Mouse (Mus musculus): ENCODE results near the gene Defb47. TPM values are rescaled to one million over a fixed set of nuclear protein-coding genes. Genes with fewer than 3 reads are reported as not detected.

Gene Defb47
- not detected for polyA plus RNA-seq (2017; shearing (Covaris generic))

GRCm38 (mm10) chr14:62997777-62998176, at the start of gene Defb47:
Gene Defb47, plus strand, starts transcription at chr14:62998077.

GRCm38 (mm10) chr14:62984410-62984809, 13.5 kb upstream of the Defb47 start, which contains the start of gene Defb48:
Gene Defb48, minus strand, starts transcription at chr14:62984510.

DNA sequence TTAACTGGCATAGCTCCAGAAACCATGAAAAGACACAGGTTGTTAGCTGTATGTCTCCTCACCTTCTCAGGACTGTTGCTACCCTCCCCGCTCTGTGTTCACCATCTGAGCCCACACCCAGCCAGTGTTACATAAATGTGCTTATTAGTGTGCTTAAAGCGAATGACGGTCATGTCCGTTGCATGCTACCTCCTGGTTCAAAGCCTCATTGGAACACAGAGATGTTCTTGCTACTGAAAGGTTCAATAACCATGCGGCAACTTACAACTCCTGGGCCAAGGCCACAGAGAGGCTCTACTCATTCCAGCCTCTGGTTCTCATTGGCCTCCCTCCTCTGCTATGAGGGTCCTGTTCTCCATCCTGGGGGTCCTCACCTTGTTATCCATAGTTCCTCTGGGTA, 13.6 kb downstream of the Defb47 start, which contains the start of gene Defb43:
Gene Defb43, plus strand, starts transcription at position 301 of the 400 bp plus-strand sequence.

DNA sequence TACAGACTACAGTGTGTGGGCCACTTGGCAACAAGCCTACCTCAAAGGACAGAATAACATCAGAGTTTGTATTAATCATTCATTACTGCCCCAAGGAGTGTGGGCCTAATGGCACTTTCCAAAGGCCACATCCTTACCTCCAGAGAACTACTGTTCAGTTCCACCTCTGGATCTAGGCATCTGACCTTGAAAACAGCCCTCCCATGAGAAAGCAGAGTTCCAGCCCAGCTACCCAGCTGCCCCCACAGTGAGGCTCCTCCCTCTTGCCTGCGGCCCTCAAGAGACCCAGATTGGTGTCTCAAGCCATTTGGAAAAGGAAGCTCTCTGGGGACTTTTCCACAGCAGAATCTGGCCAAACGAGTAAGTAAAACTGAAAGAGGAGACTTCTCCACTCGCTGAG, 48.8 kb downstream of the Defb47 start, which contains the start of gene Defb42:
Gene Defb42, plus strand, starts transcription at position 301 of the 400 bp plus-strand sequence.

GRCm38 (mm10) chr14:63049910-63050370, 52.1 kb downstream of the Defb47 start, which contains the start of gene Defb30:
Gene Defb30, minus strand, starts transcription at chr14:63049960.

Other genes starting within 250 kb of the Defb47 start
- gene Ints6, start 236.9 kb upstream of the Defb47 start, polyA plus RNA-seq (2017; shearing (Covaris generic)) = 69.2 TPM
- 7.4 TPM for gene Wdfy2, start 160.4 kb upstream of the Defb47 start, polyA plus RNA-seq (2017; shearing (Covaris generic))
- gene Defb48, start 13.6 kb upstream of the Defb47 start, polyA plus RNA-seq (2017; shearing (Covaris generic)) = not detected
- not detected for gene Defb43, start 13.7 kb downstream of the Defb47 start, polyA plus RNA-seq (2017; shearing (Covaris generic))
- not detected for gene Defb42, start 48.9 kb downstream of the Defb47 start, polyA plus RNA-seq (2017; shearing (Covaris generic))
- gene Defb30, start 51.9 kb downstream of the Defb47 start, polyA plus RNA-seq (2017; shearing (Covaris generic)) = not detected